Mouse (Mus musculus) G1E (cell line): ENCODE data around the gene Nfkbiz.

Experiments
- CTCF ChIP-seq: IDR thresholded peaks from 2 replicates; pipeline ENCODE4 v1.5.1; 2012; ENCODE audit warnings: low read depth, low read length, inconsistent platforms, mixed read lengths
- GATA1 ChIP-seq: IDR thresholded peaks from 2 replicates; pipeline ENCODE4 v1.6.1; 2012; ENCODE audit warnings: borderline replicate concordance, low read length, inconsistent platforms, mixed read lengths
- POLR2AphosphoS5 ChIP-seq: IDR thresholded peaks from 2 replicates; pipeline ENCODE4 v1.6.1; 2012; ENCODE audit warnings: low read depth, low read length, inconsistent platforms; ENCODE audit not compliant: insufficient replicate concordance
- TAL1 ChIP-seq: conservative IDR thresholded peaks from 2 replicates; pipeline ENCODE4 v1.6.1; 2012; ENCODE audit warnings: low read depth, low read length, inconsistent platforms, mixed read lengths

DNA sequence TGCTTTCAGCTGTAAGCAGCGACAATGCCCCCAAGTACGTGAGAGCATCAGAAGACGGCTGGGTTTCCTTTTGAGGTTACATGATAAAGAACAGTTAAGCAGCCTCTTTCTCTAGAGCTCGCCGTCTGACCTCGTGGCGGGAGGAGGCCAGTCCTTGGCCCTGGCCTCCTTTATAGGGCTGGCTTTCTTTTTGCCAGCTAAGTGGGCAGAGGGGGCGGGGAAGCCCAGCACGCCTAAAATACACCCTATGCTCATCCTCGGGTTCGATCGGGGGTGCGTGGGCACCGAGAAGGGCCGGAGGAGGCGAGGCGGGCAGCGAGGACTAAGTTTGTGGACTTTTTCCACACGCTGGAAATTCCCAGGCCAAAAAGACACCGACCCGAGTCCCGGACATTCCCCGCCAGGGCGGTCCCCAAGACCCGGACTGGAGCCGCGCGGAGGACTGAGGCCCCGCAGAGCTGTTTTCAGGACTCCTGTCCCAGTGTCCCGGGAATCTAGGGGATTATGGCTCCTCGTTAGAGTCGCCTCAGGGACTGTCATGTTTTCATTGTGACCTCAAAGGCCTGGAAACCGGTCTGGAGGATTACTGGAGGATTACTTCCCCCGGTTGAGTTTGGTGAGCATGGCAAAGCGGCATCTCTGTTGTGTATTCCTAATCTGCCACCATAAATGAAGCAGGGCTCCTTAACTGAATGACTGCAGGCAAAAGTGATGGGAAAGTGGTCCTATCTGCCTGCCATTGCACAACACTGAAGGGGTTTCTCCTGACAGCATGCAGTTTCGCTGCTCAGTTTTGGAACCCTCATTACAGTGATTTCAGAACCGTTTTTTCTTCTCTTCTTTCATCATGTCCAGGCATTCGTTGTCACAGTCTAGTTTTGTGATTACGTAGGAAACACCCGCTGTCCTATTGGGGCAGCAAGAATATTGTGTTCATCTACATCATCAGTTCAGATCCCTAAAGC is at the start of gene Nfkbiz:
- TF ChIP-seq TAL1 (no peak), CTCF (no peak), POLR2AphosphoS5 (no peak), GATA1 (no peak)
